Mouse (Mus musculus) megakaryocyte progenitor cell, adult 5-6 weeks (primary cell): ENCODE results near the gene Gm3269. TPM values are rescaled to one million over a fixed set of nuclear protein-coding genes. Genes with fewer than 3 reads are reported as not detected.
"Not testable (repeated sequence)": the region's sequence is repeated elsewhere in the genome, so short reads cannot be mapped to it uniquely, and the experiment has no call there.

ENCODE experiments used
- ATAC-seq: replicated peaks from 2 replicates; pipeline ENCODE4 v1.8.0; 2016; ENCODE audit warnings: mild to moderate bottlenecking, moderate TSS enrichment, inconsistent platforms; ENCODE audit not compliant: poor library complexity
- total RNA-seq, 2 experiments: library from RNA; stranded (forward) in 1 of 2; stranded (reverse) in 1 of 2; fragments of 157-497, 149-512 nt in 1 of 2; fragments of 200-1000 nt in 1 of 2; gene quantifications; 2 replicates each; pipeline versions ENCODE4 v1.2.3 to v1.2.4; 2015 to 2017

The Gm3269 gene
- total RNA-seq (2015) (not detected in 2 replicates), total RNA-seq (2017) (not detected in 2 replicates)

GRCm38 (mm10) chr14:4837806-4838205, at the start of gene Gm3269:
Gene Gm3269 (plus strand): TSS chr14:4838106.
- not testable (repeated sequence) for ATAC-seq

GRCm38 (mm10) chr14:4806421-4806820, 31.5 kb upstream of the Gm3269 start:
- not testable (repeated sequence) for ATAC-seq

GRCm38 (mm10) chr14:4821950-4822349, 16.0 kb upstream of the Gm3269 start:
- not testable (repeated sequence) for ATAC-seq

- ATAC-seq = not testable (repeated sequence)
Measured at GRCm38 (mm10) chr14:4855299-4855980, 17.5 kb downstream of the Gm3269 start, which contains the start of gene Gm3264. Gene Gm3264 (plus strand): TSS chr14:4855576.

GRCm38 (mm10) chr14:4892116-4892515, 54.2 kb downstream of the Gm3269 start, which contains the start of gene Gm3278:
Gene Gm3278 (plus strand): TSS chr14:4892416.
- ATAC-seq = not testable (repeated sequence)

Other genes starting within 250 kb of the Gm3269 start
- not detected in 2 replicates for gene Gm8159, start 205.8 kb upstream of the Gm3269 start, total RNA-seq (2015)
- gene Gm8159, start 205.8 kb upstream of the Gm3269 start, total RNA-seq (2017) = not detected in 2 replicates
- gene Gm3239, start 173.9 kb upstream of the Gm3269 start, total RNA-seq (2015) = not detected in 2 replicates
- not detected in 2 replicates for gene Gm3239, start 173.9 kb upstream of the Gm3269 start, total RNA-seq (2017)
- gene Gm7876, start 128.9 kb upstream of the Gm3269 start, total RNA-seq (2015) = not detected in 2 replicates
- gene Gm7876, start 128.9 kb upstream of the Gm3269 start, total RNA-seq (2017) = not detected in 2 replicates
- not detected in 2 replicates for gene Gm3252, start 111.3 kb upstream of the Gm3269 start, total RNA-seq (2015)
- gene Gm3252, start 111.3 kb upstream of the Gm3269 start, total RNA-seq (2017) = not detected in 2 replicates
- not detected in 2 replicates for gene Gm9602, start 61.8 kb upstream of the Gm3269 start, total RNA-seq (2015)
- not detected in 2 replicates for gene Gm9602, start 61.8 kb upstream of the Gm3269 start, total RNA-seq (2017)
- gene Gm3264, start 17.5 kb downstream of the Gm3269 start, total RNA-seq (2015) = not detected in 2 replicates
- not detected in 2 replicates for gene Gm3264, start 17.5 kb downstream of the Gm3269 start, total RNA-seq (2017)
- not detected in 2 replicates for gene Gm3278, start 54.3 kb downstream of the Gm3269 start, total RNA-seq (2015)
- gene Gm3278, start 54.3 kb downstream of the Gm3269 start, total RNA-seq (2017) = not detected in 2 replicates
- gene Gm8297, start 145.8 kb downstream of the Gm3269 start, total RNA-seq (2015) = not detected in 2 replicates
- gene Gm8297, start 145.8 kb downstream of the Gm3269 start, total RNA-seq (2017) = not detected in 2 replicates
- gene Gm3298, start 177.8 kb downstream of the Gm3269 start, total RNA-seq (2015) = not detected in 2 replicates
- not detected in 2 replicates for gene Gm3298, start 177.8 kb downstream of the Gm3269 start, total RNA-seq (2017)
- not detected in 2 replicates for gene 4930555G01Rik, start 212.5 kb downstream of the Gm3269 start, total RNA-seq (2015)
- not detected in 2 replicates for gene 4930555G01Rik, start 212.5 kb downstream of the Gm3269 start, total RNA-seq (2017)
- 0.25 TPM in 1 of 2 replicates, not detected in the other for gene Gm8281, start 232.9 kb downstream of the Gm3269 start, total RNA-seq (2015)
- gene Gm8281, start 232.9 kb downstream of the Gm3269 start, total RNA-seq (2017) = not detected in 2 replicates